Mouse (Mus musculus) thymus, postnatal 25 days (tissue): Measurements from ENCODE around the gene Anapc11.
A peak's percentile ranks its signal among the peaks of the same experiment; 100 is the strongest.
"Not testable (repeated sequence)": the region's sequence is repeated elsewhere in the genome, so short reads cannot be mapped to it uniquely, and the experiment has no call there.

Source experiments
- DNase-seq: peaks from one replicate; pipeline ENCODE4 v3.0.0; 2022

Anapc11 gene

DNA sequence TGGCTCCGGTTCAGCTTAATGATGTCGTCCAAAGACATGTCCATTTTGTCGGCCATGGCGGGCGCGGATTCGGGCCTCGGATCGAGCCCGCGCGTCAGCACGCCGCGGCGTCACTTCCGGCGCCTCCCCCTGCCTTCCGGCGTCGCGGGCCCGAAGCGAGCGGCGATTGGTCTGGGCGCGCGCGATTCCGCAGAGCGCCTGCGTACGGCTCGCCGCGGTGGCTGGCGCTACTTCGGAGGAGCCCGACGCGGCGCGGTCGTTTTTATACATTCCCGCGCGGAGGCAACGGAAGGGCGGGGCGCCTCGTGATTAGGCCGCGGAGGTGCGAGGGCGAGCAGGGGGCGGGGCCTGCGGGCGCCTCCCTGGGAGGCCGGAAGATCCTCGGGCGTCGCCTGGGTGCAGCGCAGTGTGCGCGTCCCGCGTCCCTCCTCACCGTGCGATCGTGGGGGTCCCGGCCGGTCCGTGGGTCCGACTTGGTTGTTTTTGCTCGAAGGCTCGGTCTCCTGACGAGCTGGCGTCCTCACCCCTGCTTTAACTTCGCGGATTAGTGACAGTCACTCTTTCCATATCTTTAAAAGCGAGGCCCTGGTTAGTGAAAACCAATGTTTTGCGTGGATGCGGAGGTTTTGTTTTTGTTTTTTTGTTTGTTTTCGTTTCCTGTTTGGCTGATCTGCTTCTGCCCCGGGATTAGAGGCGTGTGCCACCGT is at the start of gene Anapc11, which contains the start of gene Alyref:
TSS of gene Anapc11 (plus strand) at position 139 of the 707 bp plus-strand sequence.
TSS of gene Alyref (minus strand) at position 83 of the 707 bp plus-strand sequence.
- peak; percentile 96 for DNase-seq

DNA sequence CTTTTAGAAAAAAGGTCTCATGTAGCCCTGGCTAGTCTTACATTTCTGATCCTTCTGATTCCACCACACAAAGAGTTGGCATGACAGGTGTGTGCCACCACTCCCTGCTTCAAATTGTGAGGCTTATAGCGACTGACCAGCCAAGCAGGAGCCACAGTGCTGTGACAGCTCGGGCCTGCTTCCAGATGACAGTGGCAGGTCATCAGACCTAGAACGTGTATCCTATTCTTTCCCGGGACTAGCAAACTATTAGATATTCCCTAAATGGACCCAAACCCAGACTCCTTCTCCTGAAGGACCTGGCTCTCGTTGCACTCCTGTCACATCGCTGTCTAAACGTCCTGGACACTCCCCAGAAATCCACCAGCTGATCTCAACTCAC is 49.4 kb upstream of the Anapc11 start:
- DNase-seq = no peak

DNA sequence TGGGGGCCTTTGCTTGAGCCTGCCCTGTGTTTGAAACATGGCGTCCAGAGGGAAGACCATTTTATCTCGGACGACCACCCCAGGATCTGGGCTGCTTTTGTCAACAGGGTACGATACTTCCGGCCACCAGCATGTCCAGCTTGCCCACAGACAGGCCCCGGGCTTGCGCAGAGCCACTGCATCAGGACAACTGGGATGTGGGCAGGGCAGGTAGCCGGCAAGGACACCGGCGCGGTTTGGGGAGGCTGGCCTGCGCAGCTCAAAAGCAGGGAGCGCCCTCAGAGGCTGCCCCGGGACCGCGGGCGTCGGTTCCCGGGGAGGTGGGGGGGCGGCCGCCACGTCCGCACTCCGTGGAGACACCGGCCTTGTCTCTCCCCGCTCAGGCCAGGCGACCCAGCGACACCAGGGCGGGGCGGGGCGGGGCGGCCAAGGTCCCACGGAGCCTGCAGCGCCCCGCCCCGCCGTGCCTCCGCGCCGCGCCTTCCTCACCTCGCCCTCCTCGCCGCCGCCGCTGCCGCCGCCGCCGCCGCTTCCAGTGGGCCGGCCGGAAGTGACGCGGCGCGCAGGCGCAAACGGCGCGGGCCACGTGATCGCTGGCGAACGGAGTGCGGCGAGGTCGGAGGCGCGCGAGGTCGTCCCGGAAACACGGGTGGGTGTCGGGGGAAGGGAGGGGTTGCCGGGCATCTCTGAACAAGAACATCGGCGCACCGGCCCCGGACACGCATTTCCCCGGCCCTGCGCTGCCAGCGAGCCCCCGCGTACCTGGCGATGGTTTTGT is 48.9 kb upstream of the Anapc11 start, which contains the start of gene Mcrip1:
TSS of gene Mcrip1 (minus strand) at position 560 of the 778 bp plus-strand sequence.
- DNase-seq = peak; percentile 95

DNA sequence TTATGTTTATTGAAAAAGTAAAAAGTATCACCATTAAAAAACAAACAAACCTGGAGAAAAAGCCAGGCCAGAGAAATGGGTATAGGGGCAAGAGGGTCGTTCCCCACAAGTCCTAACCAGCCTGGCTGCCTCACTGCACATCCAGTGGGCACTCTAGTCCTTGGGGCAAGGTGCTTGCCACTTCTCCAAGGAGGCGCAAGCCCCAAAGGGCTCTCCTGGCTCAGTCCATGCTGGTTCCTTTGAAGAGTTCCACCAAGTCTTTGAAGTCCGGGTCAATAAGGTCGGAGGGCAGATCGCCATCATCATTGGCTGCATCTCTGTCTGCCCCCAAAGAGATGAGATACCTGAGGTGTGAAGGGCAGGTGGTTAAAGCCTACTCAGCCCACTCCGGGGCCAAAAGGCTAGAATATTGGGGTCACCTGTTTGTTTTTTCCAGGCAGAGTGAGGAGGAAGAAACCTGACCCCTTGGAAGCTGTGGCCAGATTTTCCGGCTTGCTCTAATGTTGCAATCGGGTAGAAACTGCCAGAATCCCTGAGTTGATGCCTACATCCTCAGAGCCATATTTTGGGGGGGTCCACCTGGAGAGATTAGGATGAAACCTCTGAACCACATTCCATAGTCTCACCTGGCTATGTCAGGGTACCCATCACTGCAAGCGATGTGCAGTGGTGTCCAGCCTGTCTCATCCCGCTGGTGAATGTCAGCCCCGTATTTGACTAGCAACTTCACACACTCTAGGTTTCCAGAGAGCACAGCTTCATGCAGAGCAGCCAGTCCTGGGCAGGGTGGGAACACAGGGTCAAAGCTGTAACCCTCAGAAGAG is 48.0 kb upstream of the Anapc11 start:
- no peak for DNase-seq

DNA sequence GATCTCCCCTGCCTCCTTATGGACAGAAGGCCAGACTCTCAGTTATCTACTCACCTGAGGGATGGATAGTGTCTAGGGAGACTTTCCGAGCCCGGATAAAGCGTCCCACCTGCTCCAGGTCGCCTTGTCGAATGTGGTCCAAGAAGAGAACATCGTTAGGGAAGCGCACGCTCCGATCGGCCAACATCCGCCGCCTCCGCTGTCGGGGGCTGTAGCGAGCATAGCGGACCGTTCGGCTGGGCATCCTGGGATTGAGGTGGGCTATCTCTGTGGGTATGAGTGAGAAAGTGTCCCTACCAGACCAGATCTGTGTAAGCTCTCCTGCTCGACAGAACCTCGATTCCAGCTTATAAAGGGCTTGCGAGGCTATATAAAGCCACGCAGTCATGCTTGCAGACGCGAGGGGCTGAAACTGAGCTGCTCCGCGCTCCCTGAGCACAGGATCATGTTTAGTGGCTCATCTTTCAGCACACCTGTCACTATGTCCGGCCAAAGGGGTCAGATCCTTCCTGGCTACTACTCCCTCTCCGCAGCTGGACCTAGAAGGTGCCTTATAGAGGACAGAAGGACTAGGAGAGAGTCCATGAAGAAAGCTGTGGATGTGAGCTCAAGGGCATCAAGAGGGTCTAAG is 47.3 kb upstream of the Anapc11 start, which contains the start of gene Ppp1r27:
TSS of gene Ppp1r27 (minus strand) at position 323 of the 631 bp plus-strand sequence.
- no peak for DNase-seq

DNA sequence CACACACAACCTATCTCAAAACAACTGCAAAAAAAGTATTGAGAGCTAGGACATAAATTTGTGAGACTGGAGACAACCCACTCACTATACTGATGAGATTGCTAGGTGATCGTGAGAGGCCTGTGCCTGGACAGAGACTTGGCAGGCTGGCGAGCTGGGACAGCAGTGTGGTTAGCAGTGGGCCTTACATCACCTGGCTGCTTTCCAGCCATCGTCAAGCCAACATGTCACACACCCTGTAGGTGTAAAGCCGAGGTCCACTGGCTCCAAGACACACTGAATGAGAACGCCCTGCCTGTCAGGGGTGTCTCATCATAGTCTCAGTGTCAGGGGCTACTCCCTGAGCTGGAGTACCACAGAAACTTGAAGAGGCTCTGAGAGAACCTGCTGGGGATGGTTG is 45.5 kb upstream of the Anapc11 start:
- no peak for DNase-seq

DNA sequence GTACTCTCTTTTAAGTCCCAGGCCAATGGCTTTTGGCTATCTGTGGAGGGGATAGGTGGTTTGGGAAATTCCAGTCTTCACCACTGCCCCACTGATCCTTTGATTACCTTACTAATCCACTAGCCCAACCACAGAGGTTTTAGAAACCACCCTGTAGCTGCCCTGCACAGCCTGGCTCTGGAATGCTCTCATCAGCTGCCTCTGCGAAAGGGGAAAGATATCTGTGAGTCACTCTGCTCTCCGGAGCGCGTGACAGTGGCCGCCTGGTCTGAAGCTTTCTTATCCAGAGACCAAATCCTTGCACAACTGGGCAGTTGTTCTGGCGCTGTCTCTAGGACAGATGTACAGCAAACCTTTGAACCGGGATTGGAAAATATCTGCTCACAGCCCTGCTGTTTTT is 43.4 kb upstream of the Anapc11 start:
- DNase-seq = no peak

DNA sequence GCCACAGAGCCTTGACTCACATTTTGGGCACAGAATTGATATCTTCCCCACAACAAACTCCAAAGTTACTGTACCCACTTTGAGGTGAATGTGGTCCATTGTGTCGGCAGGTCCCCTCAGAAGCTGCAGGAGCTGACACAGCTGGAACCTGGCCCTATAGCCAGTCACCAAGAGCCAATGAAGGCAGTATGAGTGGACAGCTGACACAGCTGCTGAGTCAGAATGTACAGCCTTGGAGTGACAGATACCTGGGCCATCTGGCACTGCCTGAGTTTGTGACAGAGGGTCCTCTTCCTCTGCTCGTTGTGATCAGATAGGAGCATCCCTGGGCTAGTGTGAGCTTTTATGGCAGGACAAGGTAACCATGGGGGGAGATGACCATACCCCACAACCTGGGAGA is 43.0 kb upstream of the Anapc11 start:
- DNase-seq = no peak

DNA sequence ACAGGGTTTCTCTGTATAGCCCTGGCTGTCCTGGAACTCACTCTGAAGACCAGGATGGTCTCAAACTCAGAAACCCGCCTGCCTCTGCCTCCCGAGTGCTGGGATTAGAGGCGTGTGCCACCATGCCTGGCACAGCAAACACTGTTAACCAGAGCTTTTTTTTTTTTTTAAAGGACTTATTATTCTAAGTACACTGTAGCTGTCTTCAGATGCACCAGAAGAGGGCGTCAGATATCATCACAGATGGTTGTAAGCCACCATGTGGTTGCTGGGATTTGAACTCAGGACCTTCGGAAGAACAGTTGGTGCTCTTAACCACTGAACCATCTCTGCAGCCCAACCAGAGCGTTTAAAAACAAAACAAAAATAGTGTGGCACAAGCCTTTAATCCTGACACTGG is 39.4 kb upstream of the Anapc11 start:
- not testable (repeated sequence) for DNase-seq

DNA sequence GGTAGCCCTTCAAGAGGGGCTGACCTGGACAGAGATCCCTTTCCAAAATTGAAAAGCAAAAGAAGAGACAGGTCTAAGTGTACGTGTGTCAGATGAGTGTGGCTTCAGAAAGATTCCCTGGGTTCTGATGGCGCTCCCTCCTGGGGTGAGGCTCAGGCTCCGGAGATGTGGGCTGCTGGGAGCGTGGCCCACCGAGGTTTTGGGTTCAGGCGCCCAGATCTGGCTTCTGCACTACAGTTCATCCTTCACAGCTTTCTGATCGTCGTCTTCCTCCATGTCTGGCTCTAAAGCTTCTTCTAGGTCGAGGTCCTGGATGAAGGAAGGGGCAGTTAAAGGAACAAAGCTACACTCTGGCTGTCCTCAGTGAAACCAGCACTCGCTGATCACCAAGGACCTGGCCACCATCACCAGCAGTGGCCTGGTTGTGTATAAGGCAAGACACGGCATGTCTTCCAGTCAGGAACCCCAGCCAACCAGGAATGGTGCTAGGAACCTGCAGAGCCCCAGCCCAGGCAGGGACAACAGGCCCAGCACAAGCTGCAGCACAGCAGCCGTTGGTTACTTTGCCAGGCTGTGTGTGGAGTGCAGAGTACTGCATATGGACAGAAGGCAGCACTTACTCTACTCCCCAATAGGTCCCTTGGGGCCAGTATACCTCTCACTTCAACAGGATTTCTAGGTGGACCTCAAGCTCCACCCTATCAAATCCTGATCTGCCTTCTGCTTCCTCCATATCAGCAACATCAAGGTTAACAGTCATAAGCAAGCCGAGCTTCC is 37.1 kb upstream of the Anapc11 start:
- DNase-seq = no peak

DNA sequence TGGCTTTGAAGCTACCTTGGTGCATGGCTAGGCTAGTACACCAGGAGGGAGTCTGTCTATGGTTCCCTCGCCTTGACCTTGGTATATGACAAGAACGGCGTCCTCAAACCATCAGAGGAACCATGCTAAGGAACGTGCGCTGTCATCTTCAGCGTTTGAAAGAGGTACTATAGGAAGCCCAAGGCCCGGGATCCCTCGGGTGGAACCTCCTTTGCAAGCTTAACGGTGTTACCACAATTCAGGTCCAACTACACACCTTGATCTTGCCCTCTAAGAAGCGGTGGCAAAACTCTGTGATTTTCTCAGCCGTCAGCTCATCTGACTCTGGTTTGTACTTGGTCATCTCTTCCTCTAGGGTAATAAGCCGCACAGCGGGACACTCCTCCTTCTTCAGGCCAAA is 35.3 kb upstream of the Anapc11 start:
- DNase-seq = no peak

DNA sequence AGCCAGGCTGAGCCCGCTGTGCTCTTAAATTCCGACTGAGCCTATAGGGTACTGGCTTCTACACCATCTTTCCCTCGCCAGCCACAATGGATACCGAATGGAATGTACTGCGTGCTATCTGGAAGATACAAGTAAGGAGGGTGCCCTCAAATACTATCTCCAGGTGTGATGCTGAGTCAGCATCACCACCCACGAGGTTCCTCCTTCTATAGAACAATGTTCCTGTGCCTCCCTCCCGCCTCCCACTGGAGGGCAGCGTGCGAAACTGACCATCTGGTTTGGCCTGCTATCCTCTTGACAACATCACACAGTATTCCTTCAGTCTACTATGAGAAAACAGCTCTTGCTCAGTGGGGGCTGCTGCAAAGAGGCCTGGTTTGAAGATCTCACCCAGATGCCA is 33.1 kb upstream of the Anapc11 start:
- DNase-seq = no peak

DNA sequence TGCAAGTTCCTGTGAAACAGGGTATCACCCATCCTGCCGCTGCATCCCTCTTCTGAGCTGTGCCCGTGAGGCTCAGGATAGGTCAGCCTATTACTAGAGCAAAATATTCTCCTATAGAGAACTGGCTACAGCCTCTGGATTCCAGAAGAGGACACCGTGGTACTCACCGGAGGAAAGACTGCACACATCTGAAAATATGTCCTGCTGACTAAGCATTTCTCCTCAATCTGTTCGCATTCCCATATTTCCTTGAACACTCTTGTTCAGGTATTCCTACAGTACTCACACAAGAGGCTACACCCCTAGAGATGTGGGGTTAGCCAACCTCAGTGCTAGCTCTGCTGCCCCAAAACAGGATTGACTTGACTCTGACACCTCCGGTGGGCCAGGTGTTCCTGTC is 29.9 kb upstream of the Anapc11 start:
- no peak for DNase-seq

DNA sequence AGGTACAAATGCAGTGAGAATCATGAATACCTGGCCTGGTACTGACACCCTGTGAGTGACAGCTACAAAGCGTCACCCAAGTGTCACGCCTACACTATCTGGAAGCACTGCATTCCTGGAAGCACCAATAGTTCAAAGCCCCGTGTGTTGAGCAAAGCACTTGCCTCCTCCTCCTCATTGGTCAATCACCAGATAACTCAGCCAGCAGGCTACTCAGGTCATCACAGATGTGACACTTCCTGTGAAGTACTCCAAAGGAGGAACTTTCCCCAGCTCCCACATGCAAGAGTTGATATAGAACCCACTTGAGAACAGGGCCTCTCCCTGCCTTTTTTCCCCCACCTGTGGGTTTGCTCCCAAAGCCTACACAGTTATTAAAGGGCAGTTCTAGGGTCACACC is 27.1 kb upstream of the Anapc11 start:
- no peak for DNase-seq

DNA sequence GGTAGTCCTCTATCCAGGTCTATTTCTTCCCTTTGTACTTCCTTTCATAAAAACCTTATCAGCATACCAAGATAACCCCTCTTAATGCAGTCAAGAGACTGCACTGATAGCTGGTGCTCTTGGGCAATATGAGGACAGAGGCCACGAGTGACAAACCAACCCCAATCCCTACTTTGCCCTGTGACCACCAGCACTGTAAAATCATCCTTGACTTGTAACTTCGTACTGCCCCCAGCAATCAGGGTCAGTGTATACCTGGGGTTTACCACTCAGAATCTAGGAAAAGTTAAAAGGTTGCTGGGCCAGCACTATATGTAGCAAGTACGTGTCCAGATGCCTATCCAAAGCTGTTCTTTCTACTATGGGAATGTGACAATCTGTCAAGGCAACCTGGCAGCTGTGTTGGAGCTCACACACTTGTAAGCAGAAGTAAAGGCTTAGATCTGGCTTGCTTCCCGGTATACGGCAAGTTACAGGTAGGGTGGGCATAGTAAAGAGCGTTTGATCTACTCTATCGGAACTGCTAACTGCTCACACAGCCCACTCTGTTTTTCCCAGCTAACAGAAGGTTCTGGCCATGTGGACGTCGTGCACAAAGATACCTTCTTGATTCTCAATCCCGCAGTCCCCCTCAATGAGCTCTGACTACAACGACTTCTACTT is 26.3 kb upstream of the Anapc11 start:
- DNase-seq = no peak

DNA sequence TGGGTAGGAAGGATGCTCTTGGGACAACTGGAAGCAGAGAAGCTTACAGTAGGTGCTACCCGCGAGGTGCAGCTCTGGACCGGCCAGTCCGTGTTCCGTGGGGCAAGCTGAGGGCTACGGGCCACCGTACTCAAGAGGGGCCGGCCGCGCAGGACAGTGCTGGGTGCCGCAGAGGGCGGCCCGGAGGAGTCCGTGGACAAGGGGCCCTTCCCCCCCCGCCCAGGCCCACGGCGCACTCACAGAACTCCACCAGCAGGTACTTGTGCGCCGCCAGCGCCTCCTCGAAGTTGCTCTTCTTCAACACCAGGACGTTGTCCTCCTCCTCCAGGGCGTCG is 25.8 kb upstream of the Anapc11 start:
- DNase-seq = no peak

DNA sequence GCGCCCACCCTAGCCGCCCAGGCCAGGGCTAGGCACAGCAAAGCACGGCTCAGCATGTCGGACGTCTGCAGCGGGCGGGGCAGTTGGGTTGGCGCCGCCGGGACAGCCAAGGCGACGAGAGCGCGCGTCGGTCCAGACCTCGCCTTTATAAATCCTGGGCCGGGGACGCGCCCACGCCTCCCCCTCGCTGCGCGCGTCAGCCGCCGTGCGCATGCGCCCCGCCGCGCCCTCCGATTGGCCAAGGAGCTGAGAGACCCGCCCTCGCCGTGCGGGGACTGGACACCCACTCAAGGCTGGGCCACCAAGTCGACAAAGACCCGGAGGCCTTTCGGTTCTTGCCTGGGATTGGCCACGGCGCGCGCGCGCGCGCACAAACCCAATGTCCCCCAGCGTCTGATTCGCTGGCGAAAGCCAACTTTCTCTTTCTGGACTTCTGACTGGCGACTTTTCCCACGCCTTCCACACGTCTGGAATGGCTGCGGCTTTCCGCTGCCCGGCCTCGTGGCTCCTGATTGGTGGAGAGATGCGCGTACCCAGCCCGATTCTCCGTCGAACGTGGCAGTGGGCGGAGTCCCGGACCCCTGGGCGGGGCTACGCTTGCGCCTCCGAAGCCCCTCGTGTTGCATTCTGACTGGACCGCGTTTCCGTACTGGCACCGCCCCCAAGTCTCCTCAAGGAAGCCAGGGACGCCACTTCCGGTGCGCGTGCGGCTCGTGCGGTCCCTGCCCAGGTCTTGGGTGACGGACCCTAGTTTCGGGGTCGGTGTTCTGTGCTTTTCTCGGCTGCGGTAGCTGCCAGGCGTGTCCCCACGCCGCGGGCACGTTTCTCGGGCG is 25.3 kb upstream of the Anapc11 start, which contains the start of gene P4hb:
TSS of gene P4hb (minus strand) at position 502 of the 833 bp plus-strand sequence.
- DNase-seq = peak; percentile 99

DNA sequence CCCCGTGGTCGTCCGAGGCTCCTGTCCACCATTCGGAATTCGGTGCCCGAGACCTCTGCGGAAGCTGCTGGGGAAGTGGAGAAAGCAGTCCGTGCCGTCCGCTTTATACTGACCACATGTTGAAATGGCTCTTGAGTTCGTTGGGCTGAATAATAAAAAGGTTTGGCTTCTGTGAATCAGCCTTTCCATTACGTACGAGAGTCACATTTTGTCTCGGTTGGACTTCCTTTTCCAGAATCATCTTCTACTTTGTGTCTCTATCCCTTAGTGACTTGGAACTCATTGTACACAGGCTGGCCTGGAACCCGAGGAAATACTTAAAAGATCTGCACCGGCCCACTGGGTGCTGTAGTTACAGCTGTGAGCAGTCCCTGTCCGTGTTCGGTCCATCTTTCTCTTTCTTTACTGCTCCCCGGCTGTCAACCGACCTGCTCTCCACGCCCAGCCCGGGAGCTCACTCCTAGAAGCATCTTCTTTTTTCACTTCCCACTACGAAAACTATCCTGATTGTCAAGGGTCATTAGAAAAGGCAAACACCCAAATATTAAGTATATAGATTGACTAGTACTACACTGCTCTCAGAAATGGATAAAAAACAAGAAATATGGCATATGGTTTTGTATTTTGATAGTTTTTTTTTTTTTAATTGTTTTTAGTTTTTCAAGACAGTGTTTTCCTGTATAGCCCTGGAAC is 24.5 kb upstream of the Anapc11 start:
- no peak for DNase-seq

DNA sequence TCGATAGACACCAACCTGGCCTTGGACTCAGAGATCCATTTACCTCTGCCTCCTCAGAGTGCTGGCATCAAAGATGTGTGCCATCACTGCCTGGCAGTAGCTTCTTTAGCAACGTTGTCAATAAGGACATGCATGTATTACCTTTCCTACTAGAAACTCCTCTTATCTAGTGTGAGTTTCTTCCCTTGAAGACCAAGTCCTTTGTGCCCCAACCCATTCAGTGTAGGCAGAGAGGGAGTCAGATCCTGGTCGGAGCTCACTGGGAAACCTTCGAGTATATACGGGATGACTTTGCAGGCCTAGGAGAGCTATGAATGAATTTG is 24.0 kb upstream of the Anapc11 start:
- DNase-seq = no peak

DNA sequence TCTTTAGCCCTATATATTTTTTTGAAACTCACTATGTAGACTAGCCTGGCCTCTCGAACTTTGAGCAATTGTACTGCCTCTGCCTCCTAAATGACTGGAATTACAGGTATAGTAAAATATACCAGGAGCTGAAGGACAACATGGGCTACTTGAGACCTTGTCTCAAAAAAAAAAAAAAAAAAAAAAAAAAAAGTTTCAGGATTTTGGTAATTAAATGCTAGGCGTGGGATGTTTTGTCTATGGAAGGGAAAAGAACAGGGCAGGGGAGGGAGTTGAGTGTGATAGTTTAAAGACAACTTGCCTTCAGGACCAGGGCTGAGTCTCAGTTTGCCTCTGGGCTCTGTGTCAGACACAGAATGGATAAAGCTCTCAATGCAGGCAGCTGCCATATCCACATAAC is 23.2 kb upstream of the Anapc11 start:
- no peak for DNase-seq
